Mouse (Mus musculus) CH12.LX (cell line): ENCODE results near the gene Pnrc2. TPM values are rescaled to one million over a fixed set of nuclear protein-coding genes. Genes with fewer than 3 reads are reported as not detected.
A peak's percentile ranks its signal among the peaks of the same experiment; 100 is the strongest.

Experiments
- DNase-seq: peaks from one replicate; pipeline ENCODE4 v3.0.0-alpha.2; 2013; ENCODE audit errors: extremely low read depth
- H3K27ac ChIP-seq: 2 replicates; pipeline ENCODE4 v1.5.1; 2012; ENCODE audit warnings: low read depth, mild to moderate bottlenecking, control low read depth, moderate library complexity; ENCODE audit not compliant: insufficient read depth
- H3K27me3 ChIP-seq: replicated peaks from 2 replicates; pipeline ENCODE3; 2012; ENCODE audit warnings: inconsistent platforms
- H3K36me3 ChIP-seq, 2 experiments: replicated peaks in 1 of 2; 2 replicates each; pipeline versions ENCODE3 to v1.6.1; 2012; ENCODE audit warnings: inconsistent platforms in 1 of 2, low read length in 1 of 2, mild to moderate bottlenecking in 1 of 2, mixed read lengths in 1 of 2, moderate library complexity in 1 of 2; ENCODE audit not compliant: control insufficient read depth in 1 of 2, insufficient read depth in 1 of 2
- H3K4me1 ChIP-seq, 2 experiments: 2 replicates each; pipeline ENCODE4 v1.6.1; 2012; ENCODE audit warnings: inconsistent platforms in 1 of 2, moderate library complexity in 1 of 2; ENCODE audit not compliant: insufficient read depth in 2 of 2, control insufficient read depth in 1 of 2
- H3K4me2 ChIP-seq: 2 replicates; pipeline ENCODE4 v1.6.1; 2012; ENCODE audit warnings: low read depth, mild to moderate bottlenecking, control low read depth; ENCODE audit not compliant: poor library complexity, insufficient read depth, severe bottlenecking
- H3K4me3 ChIP-seq, 3 experiments: fragments of 150-350 bp in 1 of 3; sonication (generic) in 1 of 3; replicated peaks in 1 of 3; 2 replicates each; pipeline versions ENCODE3 to v1.5.1; 2011 to 2012; ENCODE audit warnings: low read depth in 2 of 3, low read length in 2 of 3, mild to moderate bottlenecking in 2 of 3, moderate library complexity in 2 of 3, control low read depth in 1 of 3, improper control_type of control experiment in 1 of 3, inconsistent platforms in 1 of 3, mixed read lengths in 1 of 3; ENCODE audit not compliant: poor library complexity in 1 of 3
- H3K79me2 ChIP-seq: replicated peaks from 2 replicates; pipeline ENCODE4 v1.6.1; 2012; ENCODE audit warnings: mild to moderate bottlenecking, moderate library complexity; ENCODE audit not compliant: control insufficient read depth, poor library complexity, insufficient read depth, severe bottlenecking; ENCODE audit errors: extremely low read depth
- H3K9ac ChIP-seq: 2 replicates; pipeline ENCODE4 v1.6.1; 2012; ENCODE audit warnings: low read depth, mild to moderate bottlenecking, control low read depth, moderate library complexity; ENCODE audit not compliant: insufficient read depth
- H3K9me3 ChIP-seq: replicated peaks from 2 replicates; pipeline ENCODE3; 2012; ENCODE audit warnings: low read length, inconsistent platforms, mixed read lengths
- CHD2 ChIP-seq: IDR thresholded peaks from 2 replicates; pipeline ENCODE4 v1.6.1; 2011; ENCODE audit warnings: low read length, improper control_type of control experiment
- E2F4 ChIP-seq: IDR thresholded peaks from 2 replicates; pipeline ENCODE4 v1.6.1; 2011; ENCODE audit warnings: low read depth, low read length, improper control_type of control experiment; ENCODE audit not compliant: insufficient replicate concordance
- ELF1 ChIP-seq: IDR thresholded peaks from 2 replicates; pipeline ENCODE4 v1.6.1; 2014; ENCODE audit warnings: low read depth, mild to moderate bottlenecking, inconsistent platforms, low read length, improper control_type of control experiment
- GABPA ChIP-seq: IDR thresholded peaks from 2 replicates; pipeline ENCODE4 v1.6.1; 2012; ENCODE audit warnings: low read depth, low read length, improper control_type of control experiment, inconsistent platforms; ENCODE audit not compliant: insufficient replicate concordance
- IRF4 ChIP-seq: IDR thresholded peaks from 2 replicates; pipeline ENCODE4 v1.6.1; 2014; ENCODE audit warnings: low read depth, mild to moderate bottlenecking, inconsistent platforms, low read length, improper control_type of control experiment
- JUN ChIP-seq: IDR thresholded peaks from 2 replicates; pipeline ENCODE4 v1.6.1; 2011; ENCODE audit warnings: low read depth, mild to moderate bottlenecking, low read length, improper control_type of control experiment, moderate library complexity; ENCODE audit not compliant: insufficient read depth
- MAFK ChIP-seq: IDR thresholded peaks from 2 replicates; pipeline ENCODE4 v1.6.1; 2011; ENCODE audit warnings: low read length, improper control_type of control experiment; ENCODE audit not compliant: insufficient replicate concordance
- PAX5 ChIP-seq: IDR thresholded peaks from 2 replicates; pipeline ENCODE4 v1.6.1; 2012; ENCODE audit warnings: low read length, inconsistent platforms, mixed read lengths
- POLR2AphosphoS2 ChIP-seq: IDR thresholded peaks from 2 replicates; pipeline ENCODE4 v1.6.1; 2011; ENCODE audit warnings: low read depth, low read length, improper control_type of control experiment
- RAD21 ChIP-seq: IDR thresholded peaks from 2 replicates; pipeline ENCODE4 v1.6.1; 2011; ENCODE audit warnings: low read depth, mild to moderate bottlenecking, low read length, improper control_type of control experiment, moderate library complexity
- RCOR1 ChIP-seq: conservative IDR thresholded peaks from 2 replicates; pipeline ENCODE4 v1.6.1; 2012; ENCODE audit warnings: low read depth, mild to moderate bottlenecking, inconsistent platforms, low read length, improper control_type of control experiment
- TBP ChIP-seq: conservative IDR thresholded peaks from 2 replicates; pipeline ENCODE4 v1.6.1; 2011; ENCODE audit warnings: low read depth, low read length, improper control_type of control experiment
- UBTF ChIP-seq: IDR thresholded peaks from 2 replicates; pipeline ENCODE4 v1.6.1; 2012; ENCODE audit warnings: low read depth, mild to moderate bottlenecking, inconsistent platforms, low read length, improper control_type of control experiment, moderate library complexity
- USF1 ChIP-seq: IDR thresholded peaks from 2 replicates; pipeline ENCODE4 v1.6.1; 2014; ENCODE audit warnings: low read depth, mild to moderate bottlenecking, inconsistent platforms, low read length, improper control_type of control experiment
- USF2 ChIP-seq: conservative IDR thresholded peaks from 2 replicates; pipeline ENCODE4 v1.6.1; 2011; ENCODE audit warnings: low read depth, low read length, improper control_type of control experiment
- ZC3H11A ChIP-seq: IDR thresholded peaks from 2 replicates; pipeline ENCODE4 v1.6.1; 2012; ENCODE audit warnings: low read depth, mild to moderate bottlenecking, inconsistent platforms, low read length, improper control_type of control experiment
- ZMIZ1 ChIP-seq: IDR thresholded peaks from 2 replicates; pipeline ENCODE4 v1.6.1; 2012; ENCODE audit warnings: low read depth, mild to moderate bottlenecking, inconsistent platforms, low read length, improper control_type of control experiment
- dilution Hi-C: fragments of 300-500 bp; cut with MboI; formaldehyde crosslinking; loops from 2 replicates; pipeline ENCODE4 v1.14.3; 2020; ENCODE audit warnings: low sequenced_read_pairs; ENCODE audit not compliant: extremely low pct_unique_long_range_greater_than_20kb, extremely low pct_ligation_motif_present
- in situ Hi-C: fragments of 300-500 bp; cut with MboI; formaldehyde crosslinking; loops from 3 replicates; pipeline ENCODE4 v1.14.3; 2019; ENCODE audit warnings: low sequenced_read_pairs, low pct_ligation_motif_present, low pct_unique_long_range_greater_than_20kb, mixed read lengths
- polyA plus RNA-seq: library from polyadenylated mRNA; unstranded; fragments of >175 nt; gene quantifications from 2 replicates; pipeline ENCODE4 v1.2.1, GENCODE M21; 2012; ENCODE audit warnings: low read depth; ENCODE audit not compliant: insufficient read length
- total RNA-seq, 2 experiments: library from RNA; depleted of rRNA; stranded (reverse); fragments of 300-350 nt in 1 of 2; fragments of >200 nt in 1 of 2; gene quantifications; 2 replicates each; pipeline ENCODE4 v1.2.3; 2012 to 2014

The Pnrc2 gene
- total and polyA plus RNA-seq, 3 experiments: 30.5 to 46.9 (median 32.8) TPM

DNA sequence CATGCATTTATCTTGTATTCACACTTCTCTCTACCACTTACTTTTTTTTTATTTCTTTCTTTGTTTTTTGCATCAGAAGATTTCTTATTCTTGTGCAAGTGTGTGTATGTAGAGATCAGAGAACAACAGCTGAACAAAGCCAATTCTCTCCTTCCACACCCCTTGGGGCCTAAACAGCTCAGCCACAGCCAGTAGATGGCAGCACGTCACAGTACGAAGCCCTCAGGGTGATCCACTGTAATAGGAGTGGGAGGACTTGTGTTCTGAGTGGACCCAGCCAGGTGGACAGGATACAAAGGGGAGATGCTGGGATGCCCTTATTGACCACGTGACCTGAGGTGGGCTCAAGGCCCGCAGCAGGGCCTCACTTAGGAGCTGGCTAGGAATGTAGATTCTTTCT lies 16.2 kb upstream of the Pnrc2 start (continued):
- TF ChIP-seq UBTF (no peak), IRF4 (no peak), JUN (no peak), GABPA (no peak), RAD21 (peak; percentile 93), ZC3H11A (peak; percentile 70), POLR2AphosphoS2 (no peak), USF1 (peak; percentile 23; the same call in 1 of the 2 replicates), ZMIZ1 (no peak), RCOR1 (no peak), E2F4 (no peak)

DNA sequence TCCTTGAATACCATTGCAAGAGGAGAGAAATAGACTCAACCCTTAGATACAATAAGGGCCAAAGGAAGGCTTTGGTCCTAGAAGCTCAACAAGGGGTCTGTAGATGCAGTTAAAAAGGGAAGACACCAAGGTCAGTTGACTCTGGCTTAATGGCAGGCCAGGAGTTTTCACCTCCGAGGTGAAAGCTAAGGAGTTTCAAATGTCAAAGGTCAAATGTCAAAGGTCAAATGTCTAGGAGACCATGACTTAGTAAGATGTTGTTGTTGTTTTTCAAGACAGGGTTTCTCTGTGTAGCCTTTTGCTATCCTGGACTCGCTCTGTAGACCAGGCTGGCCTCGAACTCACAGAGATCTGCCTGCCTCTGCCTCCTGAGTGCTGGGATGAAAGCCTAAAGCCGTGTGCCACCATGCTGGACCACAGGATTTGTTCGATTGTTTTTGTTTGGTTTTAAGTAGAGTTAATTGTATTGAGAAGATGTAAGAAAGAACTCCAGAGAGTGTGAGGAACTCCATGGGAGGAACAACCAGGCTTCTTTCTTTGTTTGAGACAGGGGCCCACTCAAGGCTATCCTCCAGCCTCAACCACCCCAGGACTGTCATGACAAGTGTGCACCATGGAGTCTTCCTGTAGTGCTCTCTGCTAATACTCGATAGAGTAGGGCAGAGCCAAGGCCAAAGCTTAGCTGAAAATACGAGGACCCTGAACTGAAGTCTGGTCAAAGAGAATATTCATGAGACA lies 15.7 kb upstream of the Pnrc2 start:
- no peaks in the 10 kb centered on the region for H3K79me2 ChIP-seq
- dilution Hi-C loops: no loop called here
- H3K9ac ChIP-seq: no peak overlapping the region
- H3K4me1 ChIP-seq: peaks cover 20 to 40% of the 10 kb centered on the region in 2 experiments
- H3K36me3 ChIP-seq: no peaks in the 10 kb centered on the region
- peaks cover 2% of the 10 kb centered on the region for H3K9me3 ChIP-seq
- H3K4me3 ChIP-seq: no peak overlapping the region
- no peaks in the 10 kb centered on the region for H3K27me3 ChIP-seq
- no peak for DNase-seq
- H3K27ac ChIP-seq: no peak overlapping the region
- TF ChIP-seq ELF1 (no peak), TBP (no peak), MAFK (no peak), PAX5 (no peak), CHD2 (no peak), USF2 (no peak)
- in situ Hi-C loops: loop anchor here (10.0 kb wide), 1 partner anchor 55 kb away; the partner anchor contains the start of gene Hmgcl
- H3K4me2 ChIP-seq: no peak overlapping the region
